Mouse (Mus musculus) lung, adult 2 months (tissue): ENCODE data around the gene Doc2b. TPM values are rescaled to one million over a fixed set of nuclear protein-coding genes. Genes with fewer than 3 reads are reported as not detected.
"Not testable (repeated sequence)": the region's sequence is repeated elsewhere in the genome, so short reads cannot be mapped to it uniquely, and the experiment has no call there.

Source experiments
- DNase-seq: peaks from one replicate; pipeline ENCODE4 v3.0.0; 2022
- H3K4me1 ChIP-seq: fragments of 200-500 bp; 2 replicates; pipeline ENCODE4 v1.6.1; 2011; ENCODE audit warnings: low read length; ENCODE audit not compliant: control insufficient read depth, insufficient read depth
- H3K4me3 ChIP-seq: fragments of 200-500 bp; replicated peaks from 2 replicates; pipeline ENCODE3; 2011; ENCODE audit warnings: low read depth, mild to moderate bottlenecking, control low read depth, low read length; ENCODE audit errors: extremely low read depth
- CTCF ChIP-seq: fragments of 200-500 bp; IDR thresholded peaks from 2 replicates; pipeline ENCODE4 v1.5.1; 2011; ENCODE audit warnings: mild to moderate bottlenecking, low read length, control low read depth; ENCODE audit not compliant: insufficient read depth
- POLR2A ChIP-seq: fragments of 200-500 bp; IDR thresholded peaks from 2 replicates; pipeline ENCODE4 v1.6.1; 2011; ENCODE audit warnings: low read depth, mild to moderate bottlenecking, control low read depth, low read length, borderline replicate concordance; ENCODE audit errors: extremely low read depth
- WGBS: fragments of 180-500 bp; shearing (Covaris S2); methylation state at CpG from one replicate; pipeline ENCODE4 v1.1.7; 2018; 5-methylcytosine and 5-hydroxymethylcytosine counted together
- polyA plus RNA-seq: library from polyadenylated mRNA; depleted of rRNA; stranded (reverse); fragments of >200 nt; gene quantifications from 2 replicates; pipeline ENCODE4 v1.2.3, GENCODE M21; 2012

The Doc2b gene
- polyA plus RNA-seq, 1 experiment: 0.22 TPM

- TF ChIP-seq POLR2A: no peak
- TF ChIP-seq CTCF: no peak
- peaks cover 44% of the 10 kb centered on the region for H3K4me1 ChIP-seq
- WGBS: 87% methylated on average over 3 of the region's 3 CpGs
These were observed 51.1 kb downstream of the Doc2b start for GRCm38 (mm10) chr11:75744761-75745160.

GRCm38 (mm10) chr11:75741615-75742014, 54.2 kb downstream of the Doc2b start:
- Histone ChIP-seq H3K4me1 (peaks cover 52% of the 10 kb centered on the region), H3K4me3 (no peak overlapping the region)
- WGBS: 36% methylated on average over 3 of the region's 3 CpGs
- TF ChIP-seq CTCF: no peak
- no peak for TF ChIP-seq POLR2A
- no peak for DNase-seq

More at GRCm38 (mm10) chr11:75744761-75745160, 51.1 kb downstream of the Doc2b start:
- H3K4me3 ChIP-seq: no peak overlapping the region
- no peak for DNase-seq

GRCm38 (mm10) chr11:75740204-75740603, 55.6 kb downstream of the Doc2b start:
- DNase-seq: no peak
- H3K4me1 ChIP-seq: peaks cover 48% of the 10 kb centered on the region
- TF ChIP-seq POLR2A (no peak), CTCF (no peak)
- no peak overlapping the region for H3K4me3 ChIP-seq
- 30% methylated on average over 3 of the region's 3 CpGs for WGBS

GRCm38 (mm10) chr11:75738477-75738821, 57.4 kb downstream of the Doc2b start:
- no peak for DNase-seq
- Histone ChIP-seq H3K4me3 (no peak overlapping the region), H3K4me1 (peaks cover 47% of the 10 kb centered on the region)
- TF ChIP-seq POLR2A: no peak
- WGBS: 86% methylated on average over 7 of the region's 7 CpGs

GRCm38 (mm10) chr11:75737806-75738476, 57.9 kb downstream of the Doc2b start:
- WGBS: 30% methylated on average over 2 of the region's 2 CpGs
- TF ChIP-seq POLR2A: no peak
- TF ChIP-seq CTCF: no peak
- no peak for DNase-seq
- no peak overlapping the region for H3K4me3 ChIP-seq
- peaks cover 47% of the 10 kb centered on the region for H3K4me1 ChIP-seq

GRCm38 (mm10) chr11:75736978-75737377, 58.9 kb downstream of the Doc2b start:
- H3K4me1 ChIP-seq: peaks cover 43% of the 10 kb centered on the region
- TF ChIP-seq POLR2A (no peak), CTCF (no peak)
- DNase-seq: no peak
- H3K4me3 ChIP-seq: no peak overlapping the region
- WGBS: 21% methylated on average over 3 of the region's 3 CpGs

GRCm38 (mm10) chr11:75735462-75736252, 60.2 kb downstream of the Doc2b start:
- TF ChIP-seq POLR2A (no peak), CTCF (no peak)
- peaks cover 35% of the 10 kb centered on the region for H3K4me1 ChIP-seq
- DNase-seq: no peak
- WGBS: 59% methylated on average over 5 of the region's 5 CpGs
- H3K4me3 ChIP-seq: no peak overlapping the region

GRCm38 (mm10) chr11:75733227-75733940, 62.5 kb downstream of the Doc2b start:
- Histone ChIP-seq H3K4me1 (peaks cover 26% of the 10 kb centered on the region), H3K4me3 (peak overlapping the region; percentile 83)
- no peak for TF ChIP-seq CTCF
- peak; percentile 22; the same call in 1 of the 2 replicates for TF ChIP-seq POLR2A
- whole genome bisulfite sequencing: under 1% methylated on average over 52 of the region's 52 CpGs
- no peak for DNase-seq

- peak; percentile 91 for DNase-seq
- TF ChIP-seq POLR2A: peak; percentile 97
- TF ChIP-seq CTCF: no peak
- WGBS: under 1% methylated on average over 73 of the region's 76 CpGs
- Histone ChIP-seq H3K4me1 (peaks cover 19% of the 10 kb centered on the region), H3K4me3 (peak within 1 kb of the TSS; percentile 83)
These were observed 63.2 kb downstream of the Doc2b start, which contains the start of gene Ywhae for GRCm38 (mm10) chr11:75732434-75733226. TSS of gene Ywhae (plus strand) at chr11:75732869.

- WGBS: 80% methylated on average over 6 of the region's 6 CpGs
These were observed 68.2 kb downstream of the Doc2b start for GRCm38 (mm10) chr11:75727659-75728058.

More at GRCm38 (mm10) chr11:75727659-75728058, 68.2 kb downstream of the Doc2b start:
- not testable (repeated sequence) for H3K4me3 ChIP-seq, DNase-seq, H3K4me1 ChIP-seq
